ENCODE assay signal across 12 mouse cellular contexts in the genomic region with DNA sequence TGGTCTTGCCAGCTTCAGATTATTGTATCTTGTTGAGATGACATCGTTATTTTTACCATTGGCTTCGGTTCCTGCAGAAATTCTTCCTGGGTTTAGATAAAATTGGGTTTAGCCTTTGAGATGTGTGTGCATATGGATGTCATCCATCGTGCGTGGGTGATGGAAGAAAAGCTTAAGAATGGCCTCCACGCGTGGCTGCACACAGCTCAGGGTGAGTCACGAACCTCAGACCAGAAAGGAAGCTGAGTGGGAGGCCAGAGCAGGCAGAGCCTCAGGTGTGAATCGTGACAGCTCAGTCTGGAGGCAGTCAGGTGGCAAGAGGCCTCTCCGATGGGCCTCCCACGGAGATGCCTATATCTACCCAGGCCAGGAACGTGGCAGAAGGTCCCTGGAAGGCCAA. TPM values are rescaled to one million over a fixed set of nuclear protein-coding genes. Genes with fewer than 3 reads are reported as not detected.
DNase-seq lines count a peak whose midpoint lies in the region; ATAC-seq lines count a peak whose summit lies in the region.
"Had no signal": no experiment of that assay in that cellular context is flagged by ENCODE, and none has a peak within 500 bp of the region (broad histone marks: within the 10 kb centered on the region; RNA-seq: fewer than 3 reads in every experiment).

No protein-coding gene starts in this region.

- WGBS in midbrain, embryonic 11.5 days = 69% methylated on average over 11 of the region's 11 CpGs
- 68% methylated on average over 11 of the region's 11 CpGs for WGBS in midbrain, embryonic 16.5 days
- WGBS in liver, embryonic 11.5 days = 63% methylated on average over 11 of the region's 11 CpGs

- DNase-seq in midbrain, embryonic 11.5 days (ENCODE audit: low spot score, missing footprints) = peak; percentile 12
- peak; percentile 57 to 70 for DNase-seq in cerebellum, postnatal 25 days
- DNase-seq in left cerebral cortex, adult 8-10 months (ENCODE audit: low spot score in 2 of 2) = peak; percentile 45 to 97
- peak; percentile 97 for DNase-seq in telencephalon, adult 2 months (ENCODE audit: low read depth, low spot score)
- DNase-seq in kidney, postnatal 10 days = no peak
- DNase-seq in liver, embryonic 11.5 days (ENCODE audit: low spot score) = no peak
- DNase-seq: heart, adult 2 months; kidney, postnatal 36 days; lung, postnatal 4 days had no signal

- H3K9ac ChIP-seq in midbrain, embryonic 11.5 days (ENCODE audit: low read length) = no peak overlapping the region
- H3K9ac ChIP-seq in midbrain, embryonic 16.5 days (ENCODE audit: low read depth, low read length) = no peak overlapping the region
- H3K9ac ChIP-seq in liver, embryonic 11.5 days (ENCODE audit: low read depth, low read length) = no peak overlapping the region
- H3K9ac ChIP-seq: liver, embryonic 14.5 days had no signal

- no peaks in the 10 kb centered on the region for H3K9me3 ChIP-seq in midbrain, embryonic 11.5 days (ENCODE audit: control insufficient read depth, low read length)
- no peaks in the 10 kb centered on the region for H3K9me3 ChIP-seq in midbrain, embryonic 16.5 days (replicated peaks; ENCODE audit: control insufficient read depth, low read length, poor library complexity, severe bottlenecking)
- H3K9me3 ChIP-seq in liver, embryonic 11.5 days (ENCODE audit: control insufficient read depth, low read length) = no peaks in the 10 kb centered on the region

- H3K4me3 ChIP-seq in midbrain, embryonic 11.5 days (ENCODE audit: low read depth, low read length) = no peak overlapping the region
- no peak overlapping the region for H3K4me3 ChIP-seq in midbrain, embryonic 16.5 days (ENCODE audit: low read depth, low read length)
- no peak overlapping the region for H3K4me3 ChIP-seq in liver, embryonic 11.5 days (ENCODE audit: low read depth, low read length)
- H3K4me3 ChIP-seq: heart, adult 2 months had no signal

- no peaks in the 10 kb centered on the region for H3K36me3 ChIP-seq in midbrain, embryonic 11.5 days (ENCODE audit: control insufficient read depth, insufficient read depth, low read length)
- H3K36me3 ChIP-seq in midbrain, embryonic 16.5 days (ENCODE audit: control insufficient read depth, insufficient read depth, low read length) = no peaks in the 10 kb centered on the region
- no peaks in the 10 kb centered on the region for H3K36me3 ChIP-seq in liver, embryonic 11.5 days (ENCODE audit: control insufficient read depth, insufficient read depth, low read length)

- ATAC-seq in midbrain, embryonic 11.5 days (ENCODE audit: low FRiP score) = no peak
- ATAC-seq in midbrain, embryonic 16.5 days = no peak
- ATAC-seq in liver, embryonic 11.5 days (replicated peaks; ENCODE audit: low FRiP score) = no peak

- H3K27me3 ChIP-seq in midbrain, embryonic 11.5 days (ENCODE audit: control insufficient read depth, insufficient read depth, low read length) = peaks cover 36% of the 10 kb centered on the region
- no peaks in the 10 kb centered on the region for H3K27me3 ChIP-seq in midbrain, embryonic 16.5 days (ENCODE audit: control insufficient read depth, insufficient read depth, low read depth, low read length)
- no peaks in the 10 kb centered on the region for H3K27me3 ChIP-seq in liver, embryonic 11.5 days (replicated peaks; ENCODE audit: control insufficient read depth, insufficient read depth, low read length)

- H3K4me1 ChIP-seq in midbrain, embryonic 11.5 days (ENCODE audit: control insufficient read depth, insufficient read depth, low read length) = peaks cover 6% of the 10 kb centered on the region
- 0 out of 2 replicates have a peak, but pooled peaks cover 1% of the 10 kb centered on the region for H3K4me1 ChIP-seq in midbrain, embryonic 16.5 days (ENCODE audit: control insufficient read depth, insufficient read depth, low read length)
- no peaks in the 10 kb centered on the region for H3K4me1 ChIP-seq in liver, embryonic 11.5 days (replicated peaks; ENCODE audit: control insufficient read depth, insufficient read depth, low read length)

- H3K4me2 ChIP-seq in midbrain, embryonic 11.5 days = no peak overlapping the region
- no peak overlapping the region for H3K4me2 ChIP-seq in midbrain, embryonic 16.5 days (ENCODE audit: low read length)
- no peak overlapping the region for H3K4me2 ChIP-seq in liver, embryonic 11.5 days

- H3K27ac ChIP-seq in midbrain, embryonic 11.5 days (ENCODE audit: low read depth, low read length) = no peak overlapping the region
- H3K27ac ChIP-seq in midbrain, embryonic 16.5 days (ENCODE audit: low read length) = no peak overlapping the region
- H3K27ac ChIP-seq in liver, embryonic 11.5 days (ENCODE audit: low read depth, low read length) = no peak overlapping the region
- H3K27ac ChIP-seq: heart, adult 2 months; liver, embryonic 14.5 days had no signal

RNA-seq across cellular contexts. Expression of gene Smpd1, which starts 34.8 kb away (rescaled TPM):
- polyA plus RNA-seq in midbrain, embryonic 11.5 days (2014; fragmentation: Nextera tagmentation; extraction: Ambion mirVana) = 42.0 and 47.3 TPM in 2 replicates
- polyA plus RNA-seq in midbrain, embryonic 16.5 days (2015; fragmentation: Nextera tagmentation; extraction: Ambion mirVana) = 95.2 and 104 TPM in 2 replicates
- 100 to 1,000 TPM; 100 to 105 (median 101) TPM for total RNA-seq in left cerebral cortex, adult 8-10 months (2022)
- polyA plus RNA-seq in liver, embryonic 11.5 days (2014; fragmentation: Nextera tagmentation; extraction: Ambion mirVana) = 33.6 and 40.8 TPM in 2 replicates

RNA-seq across cellular contexts. Expression of gene Cavin3, which starts 37.2 kb away (rescaled TPM):
- 24.2 and 24.9 TPM in 2 replicates for polyA plus RNA-seq in midbrain, embryonic 11.5 days (2014; fragmentation: Nextera tagmentation; extraction: Ambion mirVana)
- 28.6 and 31.0 TPM in 2 replicates for polyA plus RNA-seq in midbrain, embryonic 16.5 days (2015; fragmentation: Nextera tagmentation; extraction: Ambion mirVana)
- total RNA-seq in left cerebral cortex, adult 8-10 months (2022) = 10 to 100 TPM; 15.1 to 18.5 (median 17.0) TPM
- polyA plus RNA-seq in liver, embryonic 11.5 days (2014; fragmentation: Nextera tagmentation; extraction: Ambion mirVana) = 16.8 and 17.8 TPM in 2 replicates
- total RNA-seq: neutrophil, adult 5-6 weeks had no signal

Comparison
In these comparisons a context has a peak if more than half of its experiments do, and no peak if none do; other contexts are left out.
1. DNase-seq: peak in midbrain, embryonic 11.5 days (single experiment), cerebellum, postnatal 25 days (2 of 2), left cerebral cortex, adult 8-10 months (2 of 2) and telencephalon, adult 2 months (single experiment); none in kidney, postnatal 10 days (single experiment) and liver, embryonic 11.5 days (single experiment).